Mouse (Mus musculus): Measurements from ENCODE around the gene H2-T3.
"Not testable (repeated sequence)": the region's sequence is repeated elsewhere in the genome, so short reads cannot be mapped to it uniquely, and the experiment has no call there.

GRCm38 (mm10) chr17:36166901-36167300, 23.2 kb downstream of the H2-T3 start:
- TF ChIP-seq POLR2A (IDR thresholded peaks at IDR 0.05; ENCODE audit: low read depth, low read length); CTCF (IDR thresholded peaks at IDR 0.05; ENCODE audit: borderline replicate concordance, insufficient read depth, low read length): not testable (repeated sequence)

Data from embryonic fibroblast, embryonic 13.5 days (primary cell).